In genomic region chr10:26114409-26114808, GRCm38 (mm10) we compare ENCODE assay signal across 22 mouse cellular contexts. TPM values are rescaled to one million over a fixed set of nuclear protein-coding genes. Genes with fewer than 3 reads are reported as not detected.
DNase-seq lines count a peak whose midpoint lies in the region; ATAC-seq and TF ChIP-seq lines count a peak whose summit lies in the region.
"Had no signal": no experiment of that assay in that cellular context is flagged by ENCODE, and none has a peak within 500 bp of the region (broad histone marks: within the 10 kb centered on the region; RNA-seq: fewer than 3 reads in every experiment).

No protein-coding gene starts in this region.

- H3K9me3 ChIP-seq in forebrain, embryonic 16.5 days (ENCODE audit: control insufficient read depth, low read length) = no peaks in the 10 kb centered on the region
- H3K9me3 ChIP-seq in forebrain, embryonic 10.5 days = no peaks in the 10 kb centered on the region
- H3K9me3 ChIP-seq: intestine, embryonic 15.5 days; liver, embryonic 15.5 days; midbrain, embryonic 15.5 days had no signal

- peak; percentile 68; the same call in 1 of the 2 replicates for ATAC-seq in forebrain, embryonic 16.5 days
- ATAC-seq in granulocyte monocyte progenitor cell, adult 5-6 weeks (replicated peaks; ENCODE audit: poor library complexity, severe bottlenecking) = no peak
- ATAC-seq: CD4-positive, CD25-positive, alpha-beta regulatory T cell, adult 4 months; intestine, embryonic 15.5 days; midbrain, embryonic 15.5 days had no signal

- no peaks in the 10 kb centered on the region for H3K27me3 ChIP-seq in forebrain, embryonic 16.5 days (replicated peaks; ENCODE audit: control insufficient read depth, insufficient read depth, low read length)
- no peaks in the 10 kb centered on the region for H3K27me3 ChIP-seq in forebrain, embryonic 10.5 days (ENCODE audit: poor library complexity, severe bottlenecking)
- H3K27me3 ChIP-seq in myocyte (ENCODE audit: control insufficient read depth, insufficient read depth, insufficient read length) = no peaks in the 10 kb centered on the region
- H3K27me3 ChIP-seq: intestine, embryonic 15.5 days; liver, embryonic 15.5 days; midbrain, embryonic 15.5 days had no signal

- H3ac ChIP-seq in myocyte (ENCODE audit: control insufficient read depth, insufficient read length) = no peak overlapping the region

- H3K9ac ChIP-seq in forebrain, embryonic 16.5 days (replicated peaks; ENCODE audit: low read depth, low read length) = no peak overlapping the region
- H3K9ac ChIP-seq: intestine, embryonic 15.5 days; liver, embryonic 15.5 days; midbrain, embryonic 15.5 days had no signal

- DNase-seq in forebrain, embryonic 10.5 days (ENCODE audit: extremely low spot score, low spot score) = no peak
- DNase-seq in right cerebral cortex, adult 18-20 months = peak; percentile 6
- DNase-seq in right cerebral cortex, postnatal 14 days = no peak
- DNase-seq in brain, adult 2 months (ENCODE audit: low read depth, low spot score) = peak; percentile 55
- DNase-seq: cerebellum, adult 18-20 months; lung, postnatal 10 days; thymus, postnatal 4 days had no signal

- 64% methylated on average over 4 of the region's 4 CpGs for WGBS in forebrain, embryonic 16.5 days
- 91% methylated on average over 4 of the region's 4 CpGs for WGBS in forebrain, embryonic 10.5 days

- H3K4me2 ChIP-seq in forebrain, embryonic 16.5 days (ENCODE audit: low read length) = no peak overlapping the region
- no peak overlapping the region for H3K4me2 ChIP-seq in myocyte (ENCODE audit: low read depth)
- H3K4me2 ChIP-seq: intestine, embryonic 15.5 days; liver, embryonic 15.5 days; midbrain, embryonic 15.5 days had no signal

- H3K4me1 ChIP-seq in forebrain, embryonic 16.5 days (replicated peaks; ENCODE audit: control insufficient read depth, insufficient read depth, low read length) = no peaks in the 10 kb centered on the region
- H3K4me1 ChIP-seq in forebrain, embryonic 10.5 days = no peaks in the 10 kb centered on the region
- H3K4me1 ChIP-seq: intestine, embryonic 15.5 days; liver, embryonic 15.5 days; midbrain, embryonic 15.5 days had no signal

- TF ChIP-seq POLR2A in myocyte (IDR thresholded peaks at IDR 0.05; ENCODE audit: insufficient read length, low read depth) = no peak

- H3K36me3 ChIP-seq in forebrain, embryonic 16.5 days (ENCODE audit: control insufficient read depth, insufficient read depth) = no peaks in the 10 kb centered on the region
- no peaks in the 10 kb centered on the region for H3K36me3 ChIP-seq in forebrain, embryonic 10.5 days (replicated peaks)
- H3K36me3 ChIP-seq in myocyte (ENCODE audit: control insufficient read depth, insufficient read depth) = no peaks in the 10 kb centered on the region
- H3K36me3 ChIP-seq: G1E; intestine, embryonic 15.5 days; liver, embryonic 15.5 days; midbrain, embryonic 15.5 days had no signal

- H3K27ac ChIP-seq in forebrain, embryonic 16.5 days (ENCODE audit: low read length) = no peak overlapping the region
- no peak overlapping the region for H3K27ac ChIP-seq in forebrain, embryonic 10.5 days
- H3K27ac ChIP-seq: intestine, embryonic 15.5 days; liver, embryonic 15.5 days; midbrain, embryonic 15.5 days had no signal

- no peaks in the 10 kb centered on the region for H3K79me2 ChIP-seq in myocyte (ENCODE audit: control insufficient read depth, insufficient read depth)

- no peak overlapping the region for H3K4me3 ChIP-seq in forebrain, embryonic 16.5 days (replicated peaks; ENCODE audit: low read length)
- no peak overlapping the region for H3K4me3 ChIP-seq in forebrain, embryonic 10.5 days
- no peak overlapping the region for H3K4me3 ChIP-seq in myocyte
- H3K4me3 ChIP-seq: erythroblast, embryonic 14.5 days; intestine, embryonic 15.5 days; liver, embryonic 15.5 days; midbrain, embryonic 15.5 days had no signal

TF ChIP-seq in myocyte, 11 proteins besides CTCF, POLR2A, EP300 and RAD21:
- TF ChIP-seq MYOD1 (IDR thresholded peaks at IDR 0.05; ENCODE audit: control insufficient read depth in 1 of 3, insufficient read length in 2 of 3, low read depth in 2 of 3) (peak in 2 of 3 experiments; percentile 9 to 56), CEBPB (IDR thresholded peaks at IDR 0.05; ENCODE audit: insufficient read depth, poor library complexity, severe bottlenecking) (no peak)

RNA-seq across cellular contexts. Expression of gene Tmem200a, which starts 35.6 kb away (rescaled TPM):
- polyA plus RNA-seq in forebrain, embryonic 16.5 days (2015; fragmentation: Nextera tagmentation; extraction: Ambion mirVana) = 23.6 and 25.1 TPM in 2 replicates
- polyA plus RNA-seq in forebrain, embryonic 10.5 days (2016; fragmentation: Nextera tagmentation; extraction: Ambion mirVana) = 1.9 and 4.9 TPM in 2 replicates
- polyA plus RNA-seq in myocyte (2012; fragmentation: generic; extraction: Trizol) = 1.4 TPM
- not detected in 2 replicates for total RNA-seq in granulocyte monocyte progenitor cell, adult 5-6 weeks (2014; fragmentation: Nextera tagmentation)
- not detected in 2 replicates for total RNA-seq in granulocyte monocyte progenitor cell, adult 5-6 weeks (2017)
- total RNA-seq: common myeloid progenitor, adult 5-6 weeks; megakaryocyte, adult 5-6 weeks had no signal
- polyA plus RNA-seq: CD4-positive, CD25-positive, alpha-beta regulatory T cell, adult 4 months; erythroblast, embryonic 14.5 days; G1E had no signal

RNA-seq across cellular contexts. Expression of gene Gm9767, which starts 36.4 kb away (rescaled TPM):
- 0.52 and 0.99 TPM in 2 replicates for polyA plus RNA-seq in forebrain, embryonic 16.5 days (2015; fragmentation: Nextera tagmentation; extraction: Ambion mirVana)
- 0.15 TPM in 1 of 2 replicates, not detected in the other for polyA plus RNA-seq in forebrain, embryonic 10.5 days (2016; fragmentation: Nextera tagmentation; extraction: Ambion mirVana)
- 0.10 TPM for polyA plus RNA-seq in myocyte (2012; fragmentation: generic; extraction: Trizol)
- not detected in 2 replicates for total RNA-seq in granulocyte monocyte progenitor cell, adult 5-6 weeks (2014; fragmentation: Nextera tagmentation)
- not detected in 2 replicates for total RNA-seq in granulocyte monocyte progenitor cell, adult 5-6 weeks (2017)
- total RNA-seq: common myeloid progenitor, adult 5-6 weeks; G1E; megakaryocyte, adult 5-6 weeks had no signal
- polyA plus RNA-seq: CD4-positive, CD25-positive, alpha-beta regulatory T cell, adult 4 months; embryonic facial prominence, embryonic 11.5 days; erythroblast, embryonic 14.5 days; G1E; gonadal fat pad, adult 2 months; heart, embryonic 14.5 days; large intestine, adult 2 months; liver, embryonic 15.5 days had no signal

Comparison
In these comparisons a context has a peak if more than half of its experiments do, and no peak if none do; other contexts are left out.
1. DNase-seq: peak in right cerebral cortex, adult 18-20 months (single experiment) and brain, adult 2 months (single experiment); none in forebrain, embryonic 10.5 days (single experiment) and right cerebral cortex, postnatal 14 days (single experiment).